Mouse (Mus musculus) kidney, adult 9 months (tissue): ENCODE measurements around the gene Asic4.

Experiments used
- DNase-seq: peaks from one replicate; pipeline ENCODE4 v3.0.0; 2022

The Asic4 gene

DNA sequence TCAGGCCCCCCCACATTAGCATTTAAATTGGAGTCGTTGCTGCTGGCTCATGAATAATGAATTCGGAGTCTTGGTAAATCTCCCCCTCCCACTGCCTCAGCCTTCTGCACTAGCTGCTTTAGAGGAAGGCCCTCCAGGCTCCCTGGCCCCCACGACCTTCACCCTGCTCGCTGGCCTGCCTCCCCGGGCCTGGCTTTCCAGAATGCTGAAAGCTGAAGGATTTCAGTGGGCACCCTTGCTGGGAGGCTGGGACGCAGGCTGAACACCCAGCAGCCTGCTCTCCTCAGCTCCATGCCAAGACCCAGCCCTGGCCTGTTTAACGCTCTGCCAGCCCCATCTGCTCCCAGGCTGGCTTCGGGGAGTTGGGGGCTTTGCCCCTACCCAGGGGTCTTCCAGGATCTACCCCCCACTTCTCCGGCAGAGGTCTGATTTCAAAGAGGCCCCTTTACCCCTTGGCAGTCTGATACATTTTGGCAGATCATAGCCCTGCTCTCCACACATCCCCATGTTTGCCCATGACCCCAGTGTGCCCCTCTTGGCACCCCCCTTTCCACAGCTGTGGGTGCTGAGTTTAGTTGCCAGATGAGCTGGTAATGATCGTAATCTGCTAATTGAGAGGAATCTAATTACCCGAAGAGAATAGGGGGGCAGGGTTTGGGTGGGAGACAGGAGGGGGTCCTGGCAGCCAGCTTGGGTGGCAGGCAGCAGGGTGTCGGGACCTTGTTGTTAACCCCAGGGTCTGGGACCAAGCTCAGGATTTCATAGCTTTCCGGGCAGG lies 6.8 kb upstream of the Asic4 start:
- DNase-seq = no peak

DNA sequence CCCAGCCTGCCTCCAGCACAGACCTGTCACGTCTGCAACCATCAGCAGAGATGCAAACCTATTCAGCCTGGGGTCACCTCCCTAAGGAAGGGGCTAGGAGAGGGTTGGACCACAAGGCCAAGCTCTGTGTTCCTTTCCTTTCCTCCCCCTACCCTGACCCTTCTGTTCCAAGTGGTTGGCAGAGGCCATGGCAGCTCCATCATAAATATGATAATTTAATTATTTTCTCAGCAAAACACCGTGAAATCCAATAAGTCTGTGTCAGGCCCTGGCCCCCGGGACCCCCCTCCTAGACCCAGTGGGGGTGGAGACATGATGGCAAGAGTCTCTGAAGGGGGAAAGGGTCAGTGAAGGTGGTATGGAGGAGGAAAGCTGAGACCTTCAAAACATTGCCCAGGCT lies 6.0 kb upstream of the Asic4 start:
- no peak for DNase-seq

DNA sequence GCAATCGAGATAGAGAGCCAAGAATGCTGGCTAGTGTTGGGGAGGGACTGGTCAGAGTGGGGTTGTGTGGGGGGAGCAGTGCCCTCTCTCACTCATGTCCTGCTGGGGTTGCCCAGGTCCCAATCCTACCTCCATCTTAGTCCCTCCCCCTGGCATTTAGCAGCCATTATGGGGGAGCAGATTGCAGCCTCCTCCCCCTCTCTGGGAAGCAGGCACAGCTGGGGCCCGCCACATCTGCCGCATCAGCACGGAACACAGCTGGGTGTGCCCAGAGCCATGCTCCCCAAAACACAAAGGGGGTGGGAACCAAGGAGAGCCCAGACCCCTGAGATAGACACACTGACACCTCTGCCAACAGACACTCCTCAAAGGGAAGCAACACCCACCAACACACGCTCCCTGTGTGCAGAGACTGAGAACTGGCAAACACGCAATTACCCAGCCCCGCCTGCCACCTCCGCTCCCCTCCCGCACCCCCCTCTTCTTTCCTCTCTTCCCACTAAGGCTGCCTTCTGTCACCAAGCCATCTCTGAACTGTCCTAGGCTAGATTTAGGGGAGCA lies 5.0 kb upstream of the Asic4 start:
- no peak for DNase-seq

DNA sequence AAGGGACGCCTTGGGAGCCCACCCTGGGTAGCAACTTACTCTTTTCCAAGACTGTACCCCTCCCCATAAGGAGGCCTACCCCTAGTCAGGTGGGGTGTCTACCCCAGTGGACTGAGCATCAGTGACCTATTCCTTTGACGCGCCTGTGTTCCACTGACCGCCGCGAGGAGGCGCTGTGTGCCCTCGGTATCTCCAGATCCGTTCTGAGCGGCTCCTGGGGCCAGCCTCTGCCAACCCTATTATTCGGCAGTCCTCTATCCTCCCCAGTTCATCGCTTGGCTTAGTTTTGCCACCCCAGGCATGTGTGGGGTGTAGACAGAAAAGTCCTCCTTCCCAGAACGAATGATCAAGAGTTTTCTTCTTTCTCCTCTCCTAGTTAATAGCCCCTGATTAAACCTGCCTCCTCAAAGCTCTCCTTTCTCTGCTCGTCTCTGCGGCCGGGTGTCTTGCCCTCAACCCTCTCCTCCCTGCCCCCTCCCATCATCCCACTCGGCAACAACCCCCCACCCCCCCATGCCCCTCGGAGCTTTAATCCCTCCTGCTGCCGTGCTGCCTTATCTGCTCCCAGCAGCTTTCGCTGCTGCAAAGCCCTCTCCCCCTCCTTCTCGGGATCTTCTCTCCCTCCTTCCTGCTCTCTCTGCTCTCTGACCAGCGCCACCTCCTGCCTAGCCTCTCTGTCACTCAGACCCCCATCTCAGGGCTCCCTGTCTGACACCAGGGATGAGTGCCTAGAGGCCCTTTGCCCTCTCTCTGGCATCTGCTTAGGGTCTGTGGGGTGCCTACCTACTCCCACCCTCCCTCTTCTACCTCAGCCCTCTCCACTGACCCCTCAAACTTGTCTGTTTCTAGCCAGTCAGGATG lies 4.3 kb upstream of the Asic4 start:
- DNase-seq = peak; percentile 71

DNA sequence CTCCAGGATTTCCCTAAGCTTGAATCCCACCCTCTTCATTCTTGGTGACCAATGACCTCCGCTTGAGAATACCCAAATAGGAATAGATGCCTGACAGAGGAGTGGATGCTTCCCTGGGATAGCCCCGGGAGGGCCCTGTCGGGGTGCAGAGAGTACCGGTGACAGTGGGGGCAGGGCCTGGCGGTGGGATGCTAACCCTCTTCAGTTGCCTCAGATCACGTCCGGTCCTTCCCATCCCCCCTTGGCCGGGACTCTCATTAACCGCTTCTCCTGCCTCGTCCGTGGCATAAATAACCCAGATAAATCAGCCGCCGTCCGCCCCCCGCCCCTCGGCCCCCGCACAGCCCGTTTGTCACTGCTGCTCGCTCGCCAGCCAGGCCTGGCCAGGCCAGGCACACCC lies 3.6 kb upstream of the Asic4 start:
- no peak for DNase-seq

DNA sequence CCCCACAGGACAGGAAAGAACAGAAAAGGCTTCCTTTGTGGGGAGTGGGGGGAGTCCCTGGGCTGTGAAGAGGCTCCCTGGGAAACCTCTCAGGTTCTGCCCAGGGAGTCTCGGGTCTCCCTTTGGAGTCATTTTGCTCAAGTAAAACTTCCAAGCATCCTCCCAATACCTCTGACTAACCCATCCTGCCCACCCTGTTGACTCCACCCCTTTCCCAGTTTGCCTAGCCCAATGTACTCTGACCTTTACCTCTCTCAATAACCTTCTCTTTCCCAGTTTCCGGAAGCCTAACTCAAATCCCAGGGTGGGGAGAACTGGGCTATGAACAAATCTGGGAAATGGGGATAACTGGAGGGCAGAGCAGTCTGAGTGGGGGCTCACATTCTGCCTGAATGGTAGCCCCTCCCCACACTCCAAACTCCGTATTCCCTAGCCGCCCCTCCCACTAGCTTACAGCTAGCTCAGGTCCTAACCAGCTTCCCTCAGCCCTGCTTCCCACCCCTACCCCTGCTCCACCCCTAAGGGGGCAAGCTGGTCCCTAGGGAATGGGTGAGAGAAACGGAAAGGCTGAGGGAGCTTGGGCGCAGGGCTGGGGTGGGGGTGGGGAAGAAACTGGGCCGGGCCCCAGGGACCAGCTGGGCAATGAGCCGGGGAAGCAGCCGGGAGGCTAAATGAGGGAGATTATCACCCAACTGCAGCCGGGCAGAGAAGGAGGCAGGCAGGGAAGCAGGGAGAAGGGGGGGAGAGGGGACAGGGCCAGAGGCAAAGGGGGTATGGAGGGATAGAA lies 2.8 kb upstream of the Asic4 start:
- no peak for DNase-seq

DNA sequence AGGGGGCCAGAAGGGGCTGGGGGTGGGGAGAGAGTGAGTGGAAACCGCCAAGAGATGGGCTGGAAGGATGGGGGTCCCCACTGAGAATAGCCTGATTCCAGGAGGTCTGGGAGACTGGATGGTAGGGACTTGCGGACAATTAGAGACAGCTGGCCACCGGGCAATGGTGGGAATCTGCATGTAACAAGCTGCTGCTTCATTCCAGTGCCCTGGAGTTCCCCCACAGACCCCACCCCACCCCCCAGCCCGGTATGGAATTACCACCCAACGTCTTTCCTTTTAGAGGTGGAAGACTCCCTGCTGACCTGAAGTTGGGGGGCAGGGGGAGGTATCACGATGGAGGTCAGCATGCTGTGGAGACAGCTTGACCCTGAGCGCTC lies 2.2 kb upstream of the Asic4 start:
- no peak for DNase-seq

DNA sequence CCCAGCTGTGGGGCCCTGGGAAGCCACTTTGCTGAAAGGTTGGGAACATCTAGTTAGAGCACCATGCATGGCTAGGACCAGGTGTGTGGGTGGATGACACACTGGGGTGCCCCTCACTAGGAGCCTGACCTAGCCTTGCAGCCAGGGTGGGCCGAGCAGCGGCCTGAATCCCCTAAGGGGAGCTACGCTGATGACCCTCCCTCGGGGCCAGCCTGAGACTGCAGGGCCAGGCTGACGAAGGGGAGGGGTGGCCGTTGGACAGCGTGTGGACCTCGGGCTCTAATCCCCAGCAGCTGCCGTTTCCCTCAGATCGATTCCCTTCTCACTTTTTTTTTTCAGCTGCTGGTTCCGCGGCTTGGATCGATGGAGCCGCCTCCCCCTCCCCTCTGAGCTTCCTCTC lies 1.3 kb upstream of the Asic4 start:
- no peak for DNase-seq

DNA sequence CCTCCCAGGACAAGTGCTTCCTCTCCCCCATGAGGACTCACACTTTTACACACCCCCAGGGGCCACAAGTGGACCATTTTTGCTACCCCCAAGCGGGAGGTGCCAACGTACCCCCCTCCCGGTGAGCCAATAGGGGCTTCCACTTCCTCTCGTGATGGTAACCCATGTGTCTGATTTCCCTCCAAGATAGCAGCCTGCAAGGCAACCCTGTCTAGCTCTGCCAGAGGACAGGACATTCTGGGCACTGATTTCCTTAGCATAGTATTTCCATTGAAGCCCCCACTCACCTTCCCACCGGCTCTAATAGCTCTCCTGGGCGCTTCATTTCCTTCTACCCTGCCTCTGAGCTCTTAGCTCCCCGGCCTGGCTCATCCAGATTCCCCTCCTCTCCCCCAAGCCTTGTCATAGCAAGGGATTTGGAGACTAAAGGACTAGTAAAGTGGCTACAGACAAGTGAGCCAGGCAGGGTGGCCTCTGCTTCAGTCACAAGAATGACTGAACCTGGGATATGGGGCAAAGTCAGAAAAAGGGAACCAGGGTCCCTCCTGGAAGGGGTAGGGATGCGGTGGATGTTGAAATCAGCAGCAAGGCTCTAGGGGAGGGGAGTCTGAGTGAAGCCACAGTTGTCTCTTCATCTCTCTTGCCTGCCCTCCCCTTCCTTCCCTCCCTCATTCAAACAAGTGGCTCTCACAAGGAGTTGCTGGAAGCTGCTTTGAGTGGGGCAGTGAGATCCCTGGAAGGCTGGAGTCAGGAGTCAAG lies 680 bp upstream of the Asic4 start:
- no peak for DNase-seq

DNA sequence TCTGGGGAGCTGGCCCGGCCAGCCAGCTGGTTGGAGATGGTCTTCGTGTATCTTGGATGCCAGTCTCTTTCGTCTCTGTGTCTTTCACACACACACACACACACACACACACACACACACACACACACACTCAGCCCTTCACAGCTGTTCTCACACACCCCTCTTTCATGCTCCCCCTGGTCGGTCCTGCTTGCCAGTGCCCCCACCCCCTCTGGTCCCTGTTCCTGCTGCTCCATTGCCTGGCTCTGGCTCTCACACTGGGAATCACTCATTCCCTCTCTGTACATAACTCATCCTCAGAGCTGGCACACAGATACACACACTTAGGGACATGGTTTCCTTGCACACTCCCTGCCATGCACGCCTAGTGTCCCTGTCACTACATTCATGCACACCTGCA lies 1.7 kb downstream of the Asic4 start:
- no peak for DNase-seq

DNA sequence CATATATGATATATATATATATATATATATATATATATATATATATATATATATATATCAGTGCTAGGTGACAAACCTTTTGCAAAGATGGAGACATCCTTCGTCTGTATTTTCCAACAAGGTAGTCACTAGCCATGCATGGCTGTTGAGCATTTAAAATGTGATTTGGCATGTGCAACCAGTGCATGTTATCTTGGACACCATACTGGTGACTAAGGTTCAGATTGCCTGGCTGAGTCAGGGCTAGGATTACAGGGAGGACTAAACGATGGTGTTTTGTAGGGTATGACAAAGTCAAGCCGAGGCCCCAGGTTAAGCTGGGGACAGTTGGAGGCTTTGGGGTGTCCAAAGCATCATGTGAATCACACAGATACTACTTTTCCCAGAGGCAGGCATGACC lies 5.2 kb downstream of the Asic4 start:
- DNase-seq = no peak

DNA sequence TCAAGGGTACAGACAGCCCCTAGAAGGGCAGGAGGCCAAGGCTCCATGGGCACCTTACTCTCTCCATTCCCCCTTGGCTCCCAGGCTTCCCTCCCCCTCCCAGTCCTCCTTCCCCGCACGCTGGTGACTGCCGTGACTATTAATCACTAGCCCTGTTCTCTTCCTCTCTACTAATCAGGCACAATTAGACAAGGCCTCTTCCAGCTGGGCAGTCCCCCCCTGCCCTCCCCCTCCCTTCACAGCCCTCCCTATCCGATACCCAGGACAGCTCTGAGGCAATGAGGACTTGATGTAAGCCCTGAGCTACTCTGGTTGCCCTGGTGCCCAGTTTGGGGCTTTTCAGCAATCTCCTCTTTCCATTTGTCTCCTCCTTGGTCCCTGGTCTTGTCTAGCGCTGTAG lies 5.7 kb downstream of the Asic4 start:
- no peak for DNase-seq

DNA sequence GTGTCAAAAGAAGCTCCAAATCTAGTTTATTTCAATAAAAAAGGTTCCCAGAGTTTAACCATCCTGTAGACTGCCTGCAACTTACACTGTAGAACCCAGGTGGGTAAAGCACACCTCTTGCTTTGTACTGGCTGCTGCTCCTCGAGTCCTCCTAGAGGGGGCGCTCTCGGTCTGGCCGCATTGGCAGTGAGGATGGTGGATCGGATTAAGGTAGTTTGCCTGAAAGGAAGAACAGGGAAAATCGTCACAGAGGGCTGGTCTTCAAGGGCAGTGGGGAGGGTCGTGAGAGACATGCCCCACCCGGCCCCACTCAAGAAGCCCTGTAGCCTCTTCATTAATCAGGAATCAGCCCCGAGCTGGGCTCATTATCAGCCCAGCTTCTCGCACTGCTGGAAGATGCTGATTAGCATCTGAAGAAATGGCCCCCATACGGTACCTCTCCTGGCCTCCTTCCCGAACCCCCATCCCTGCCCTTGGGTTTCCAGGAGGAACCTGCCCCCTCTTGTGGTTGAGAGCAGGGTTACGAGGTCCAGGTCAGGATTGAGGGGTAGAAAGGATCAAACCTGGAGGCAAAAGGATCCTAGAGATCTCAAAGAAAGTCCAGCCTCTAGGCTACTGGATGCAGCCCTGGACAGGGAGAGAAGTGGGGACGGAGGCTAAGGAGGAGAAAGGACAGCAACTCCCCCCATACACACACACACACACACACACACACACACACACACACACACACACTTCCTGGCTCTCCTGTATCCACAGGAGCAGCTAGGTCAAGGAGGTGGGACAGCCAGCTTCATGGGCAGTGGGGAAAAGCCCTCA lies 6.7 kb downstream of the Asic4 start:
- no peak for DNase-seq

DNA sequence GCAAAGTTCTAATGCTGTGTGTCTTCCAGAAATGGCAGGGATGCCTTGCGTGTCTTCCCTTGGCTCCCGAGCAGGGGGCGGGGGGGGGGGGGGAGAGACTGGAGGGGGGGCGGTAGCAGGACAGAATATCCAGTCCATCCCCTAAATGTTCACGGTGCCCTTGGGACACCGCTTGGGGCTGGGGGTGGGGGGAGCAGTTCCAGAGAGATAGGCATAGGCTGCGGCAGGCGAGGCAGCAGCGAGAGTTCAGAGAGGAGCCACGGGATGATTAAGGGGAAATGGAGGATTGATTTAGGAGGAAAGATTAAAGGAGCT lies 7.4 kb downstream of the Asic4 start:
- no peak for DNase-seq

DNA sequence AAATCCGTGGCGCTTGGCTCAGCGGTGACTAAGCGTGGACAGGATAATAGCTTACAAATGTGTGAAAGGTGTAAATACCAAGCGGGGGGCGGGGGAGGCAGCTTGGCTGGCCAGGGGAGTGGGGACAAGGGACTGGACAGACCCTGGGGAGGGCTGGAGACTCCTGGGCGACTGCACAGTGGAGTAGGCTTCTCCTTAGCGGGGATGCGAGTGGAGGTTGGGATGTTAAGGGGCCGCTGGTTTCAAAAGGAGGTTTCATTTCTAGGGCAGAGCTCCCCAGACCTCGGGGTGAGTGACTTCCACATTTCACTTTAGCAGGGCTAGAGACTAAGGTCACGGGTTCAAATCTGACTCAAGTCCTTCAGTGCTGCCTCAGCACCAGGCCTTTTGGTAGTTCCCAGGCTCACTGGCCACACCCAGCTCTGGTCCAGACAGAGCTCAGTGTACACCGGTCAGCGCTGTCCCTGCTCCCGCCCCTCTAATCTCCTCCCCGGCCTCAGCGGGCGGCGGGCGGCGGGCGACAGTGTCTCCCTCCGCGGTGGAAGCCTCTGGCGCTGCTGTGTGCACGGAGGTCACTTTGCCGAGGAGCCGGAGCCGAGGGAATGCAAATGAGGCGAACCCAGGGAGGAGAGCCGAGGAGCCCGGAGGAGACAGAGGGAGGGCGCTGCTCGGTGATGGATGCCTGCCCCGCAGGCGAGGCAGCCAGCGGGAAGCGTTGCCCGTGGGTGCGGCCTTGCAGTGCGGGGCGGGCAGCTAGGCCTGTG lies 8.0 kb downstream of the Asic4 start:
- peak; percentile 24 for DNase-seq

DNA sequence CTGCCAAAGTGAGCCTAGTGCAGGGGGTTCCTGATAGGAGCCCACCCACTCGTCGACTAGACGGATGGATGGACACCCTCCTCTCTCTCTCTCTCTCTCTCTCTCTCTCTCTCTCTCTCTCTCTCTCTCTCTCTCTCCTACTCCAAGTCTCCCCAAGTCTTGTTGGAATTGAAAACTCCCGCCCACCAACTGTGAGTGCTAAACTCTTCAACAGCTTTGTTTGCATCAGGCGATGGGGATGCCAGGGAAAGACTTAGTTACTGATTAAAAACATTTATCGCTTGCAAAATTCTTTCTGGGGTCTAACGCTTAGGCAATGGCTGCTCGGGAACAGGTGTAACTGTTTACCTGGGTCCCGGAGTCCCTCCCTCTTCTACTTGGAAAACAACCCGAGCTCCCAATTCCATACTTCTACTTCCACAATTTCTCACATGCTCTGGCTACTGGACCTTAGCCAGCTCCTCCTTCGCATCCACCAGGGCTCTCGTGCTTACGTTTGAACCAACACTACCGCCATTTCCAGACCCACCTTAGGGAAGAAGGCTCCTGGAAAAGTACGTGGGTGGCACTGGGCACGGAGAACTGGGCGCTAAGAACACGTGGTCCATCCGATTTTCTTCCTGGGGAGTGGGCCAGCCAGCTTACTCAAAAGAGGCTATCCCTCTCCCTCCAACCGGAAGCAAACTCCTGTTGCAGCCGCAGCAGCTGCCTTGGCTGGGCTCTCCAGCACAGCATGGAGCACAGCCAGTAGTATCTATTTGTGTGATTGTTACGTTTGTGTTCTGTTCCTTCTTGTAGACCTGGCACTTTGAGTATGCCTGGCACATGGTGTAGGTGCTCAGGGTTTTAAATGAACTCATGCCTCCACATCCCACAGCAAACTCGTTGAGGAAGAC lies 8.8 kb downstream of the Asic4 start:
- no peak for DNase-seq

DNA sequence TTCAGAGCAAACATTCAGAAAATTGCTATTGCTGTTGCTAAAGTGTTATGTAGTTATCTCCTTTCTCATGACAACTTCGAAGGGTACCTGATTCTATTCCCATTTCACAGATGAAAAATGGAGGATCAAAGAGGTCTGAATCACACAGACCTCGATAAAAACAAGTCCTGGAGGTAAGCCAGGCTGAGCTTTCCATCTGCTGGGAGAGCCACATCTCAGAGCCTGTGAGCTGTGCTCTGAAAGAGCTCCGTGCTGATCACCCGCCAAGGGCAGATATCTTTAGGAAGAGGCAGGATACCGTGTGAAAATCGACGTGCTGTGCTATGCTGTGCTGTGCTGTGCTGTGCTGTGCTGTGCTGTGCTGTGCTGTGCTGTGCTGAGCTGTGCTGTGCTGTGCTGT lies 10.1 kb downstream of the Asic4 start:
- no peak for DNase-seq

DNA sequence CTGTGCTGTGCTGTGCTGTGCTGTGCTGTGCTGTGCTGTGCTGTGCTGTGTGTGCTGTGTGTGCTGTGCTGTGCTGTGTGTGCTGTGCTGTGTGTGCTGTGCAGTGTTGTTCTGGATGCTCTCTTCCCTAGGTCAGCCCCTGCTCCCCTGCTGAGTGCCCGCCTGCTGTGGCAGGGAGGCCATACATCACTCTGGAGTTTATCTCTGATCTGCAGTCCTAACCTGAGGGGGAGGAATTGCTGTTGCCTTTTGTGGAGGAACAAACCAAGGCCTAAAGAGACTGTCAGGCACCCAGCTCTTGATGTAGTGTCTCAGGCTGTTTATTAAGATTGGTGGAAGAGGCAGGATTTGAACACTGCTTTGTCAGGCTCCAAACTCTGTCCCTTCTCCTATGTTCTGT lies 12.4 kb downstream of the Asic4 start:
- no peak for DNase-seq

DNA sequence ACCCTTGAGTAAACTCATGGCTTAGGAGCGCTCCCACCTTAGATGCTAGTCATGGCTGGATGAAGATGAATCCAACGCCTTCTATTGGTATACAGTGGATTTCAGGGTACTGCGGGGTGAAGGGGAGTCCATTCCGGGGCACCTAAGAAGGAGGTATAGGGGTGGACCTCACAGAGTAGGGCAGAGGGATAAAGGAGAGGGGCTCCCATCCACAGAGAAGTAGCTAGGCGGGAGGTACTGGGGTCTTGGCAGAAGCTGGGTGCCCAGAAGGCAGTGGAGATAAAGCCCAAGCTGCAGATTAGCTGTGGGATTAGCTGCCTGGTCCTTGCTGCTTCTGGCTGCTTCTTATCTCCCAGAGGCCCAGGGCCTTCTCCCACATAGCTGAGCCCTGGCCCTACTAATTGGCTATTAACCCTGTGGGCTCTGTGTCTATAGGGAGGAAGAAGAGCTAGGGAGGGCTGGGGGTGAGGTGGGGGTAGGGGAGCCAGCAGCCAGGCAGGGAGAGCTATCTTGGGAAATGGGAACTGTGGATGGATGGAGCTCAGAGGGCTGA lies 13.5 kb downstream of the Asic4 start:
- no peak for DNase-seq
